Mouse (Mus musculus) G1E (cell line): Measurements from ENCODE around the gene Ttll10.

Experiments used
- CTCF ChIP-seq: IDR thresholded peaks from 2 replicates; pipeline ENCODE4 v1.5.1; 2012; ENCODE audit warnings: low read depth, low read length, inconsistent platforms, mixed read lengths
- GATA2 ChIP-seq: IDR thresholded peaks from 2 replicates; pipeline ENCODE4 v1.6.1; 2012; ENCODE audit warnings: low read depth, low read length, inconsistent platforms, borderline replicate concordance
- POLR2AphosphoS5 ChIP-seq: IDR thresholded peaks from 2 replicates; pipeline ENCODE4 v1.6.1; 2012; ENCODE audit warnings: low read depth, low read length, inconsistent platforms; ENCODE audit not compliant: insufficient replicate concordance

- TF ChIP-seq CTCF: no peak
- no peak for TF ChIP-seq GATA2
- no peak for TF ChIP-seq POLR2AphosphoS5
Observed at GRCm38 (mm10) chr4:156054130-156054529, 5.1 kb downstream of the Ttll10 start.
